Mouse (Mus musculus): ENCODE results near the gene Pcsk5. TPM values are rescaled to one million over a fixed set of nuclear protein-coding genes. Genes with fewer than 3 reads are reported as not detected.

The Pcsk5 gene
- polyA plus RNA-seq, 1 experiment: not detected

GRCm38 (mm10) chr19:17491822-17492544 lies 345.4 kb downstream of the Pcsk5 start:
- no peak for TF ChIP-seq MYOD1 (IDR thresholded peaks at IDR 0.05; ENCODE audit: control insufficient read depth in 1 of 3, insufficient read length in 2 of 3, low read depth in 2 of 3)
- TF ChIP-seq REST (IDR thresholded peaks at IDR 0.05; ENCODE audit: insufficient read depth, insufficient read length): no peak
- no peak for TF ChIP-seq TCF12 (IDR thresholded peaks at IDR 0.05; ENCODE audit: insufficient read depth, poor library complexity, severe bottlenecking)
- H3K36me3 ChIP-seq (ENCODE audit: control insufficient read depth, insufficient read depth): no peaks in the 10 kb centered on the region
- no peaks in the 10 kb centered on the region for H3K27me3 ChIP-seq (ENCODE audit: control insufficient read depth, insufficient read depth, insufficient read length)

GRCm38 (mm10) chr19:17491322-17491721 lies 346.1 kb downstream of the Pcsk5 start:
- H3ac ChIP-seq (ENCODE audit: control insufficient read depth, insufficient read length): no peak overlapping the region
- no peak for TF ChIP-seq REST (IDR thresholded peaks at IDR 0.05; ENCODE audit: insufficient read depth, insufficient read length)
- TF ChIP-seq USF1 (IDR thresholded peaks at IDR 0.05; ENCODE audit: low read depth): no peak
- no peak for TF ChIP-seq POLR2A (IDR thresholded peaks at IDR 0.05; ENCODE audit: insufficient read length, low read depth)
- no peak for TF ChIP-seq POLR2AphosphoS2 (IDR thresholded peaks at IDR 0.05; ENCODE audit: insufficient read length, low read depth)
- no peak for TF ChIP-seq MAX (IDR thresholded peaks at IDR 0.05; ENCODE audit: low read depth)
- TF ChIP-seq MYOG (IDR thresholded peaks at IDR 0.05; ENCODE audit: control insufficient read depth in 1 of 3, insufficient read depth in 1 of 3, insufficient read length in 2 of 3, low read depth in 2 of 3): no peak
- no peak for TF ChIP-seq SRF (IDR thresholded peaks at IDR 0.05; ENCODE audit: control insufficient read depth, insufficient read length, low read depth)
- TF ChIP-seq CEBPB (IDR thresholded peaks at IDR 0.05; ENCODE audit: insufficient read depth, poor library complexity, severe bottlenecking): no peak
- TF ChIP-seq MYOD1 (IDR thresholded peaks at IDR 0.05; ENCODE audit: control insufficient read depth in 1 of 3, insufficient read length in 2 of 3, low read depth in 2 of 3): no peak
- no peak for TF ChIP-seq TCF12 (IDR thresholded peaks at IDR 0.05; ENCODE audit: insufficient read depth, poor library complexity, severe bottlenecking)
- no peak for TF ChIP-seq E2F4 (IDR thresholded peaks at IDR 0.05; ENCODE audit: insufficient read depth)
- TF ChIP-seq TCF3 (IDR thresholded peaks at IDR 0.05; ENCODE audit: insufficient read length, low read depth): no peak
- no peak overlapping the region for H3K4me2 ChIP-seq (ENCODE audit: low read depth)
- H3K36me3 ChIP-seq (ENCODE audit: control insufficient read depth, insufficient read depth): no peaks in the 10 kb centered on the region
- H3K4me3 ChIP-seq: no peak overlapping the region
- H3K79me2 ChIP-seq (ENCODE audit: control insufficient read depth, insufficient read depth): no peaks in the 10 kb centered on the region
- no peaks in the 10 kb centered on the region for H3K27me3 ChIP-seq (ENCODE audit: control insufficient read depth, insufficient read depth, insufficient read length)

More at GRCm38 (mm10) chr19:17491822-17492544, 345.4 kb downstream of the Pcsk5 start:
- Histone ChIP-seq H3ac (ENCODE audit: control insufficient read depth, insufficient read length) (no peak overlapping the region), H3K4me2 (ENCODE audit: low read depth) (no peak overlapping the region), H3K79me2 (ENCODE audit: control insufficient read depth, insufficient read depth) (no peaks in the 10 kb centered on the region), H3K4me3 (no peak overlapping the region)

- H3K27me3 ChIP-seq (ENCODE audit: control insufficient read depth, insufficient read depth, insufficient read length): no peaks in the 10 kb centered on the region
- H3K4me3 ChIP-seq: no peak overlapping the region
- no peaks in the 10 kb centered on the region for H3K79me2 ChIP-seq (ENCODE audit: control insufficient read depth, insufficient read depth)
- H3K36me3 ChIP-seq (ENCODE audit: control insufficient read depth, insufficient read depth): no peaks in the 10 kb centered on the region
- no peak overlapping the region for H3K4me2 ChIP-seq (ENCODE audit: low read depth)
- TF ChIP-seq REST (IDR thresholded peaks at IDR 0.05; ENCODE audit: insufficient read depth, insufficient read length) (no peak), MYOD1 (IDR thresholded peaks at IDR 0.05; ENCODE audit: control insufficient read depth in 1 of 3, insufficient read length in 2 of 3, low read depth in 2 of 3) (no peak), TCF12 (IDR thresholded peaks at IDR 0.05; ENCODE audit: insufficient read depth, poor library complexity, severe bottlenecking) (no peak), CEBPB (IDR thresholded peaks at IDR 0.05; ENCODE audit: insufficient read depth, poor library complexity, severe bottlenecking) (no peak), SRF (IDR thresholded peaks at IDR 0.05; ENCODE audit: control insufficient read depth, insufficient read length, low read depth) (no peak), E2F4 (IDR thresholded peaks at IDR 0.05; ENCODE audit: insufficient read depth) (no peak), MYOG (IDR thresholded peaks at IDR 0.05; ENCODE audit: control insufficient read depth in 1 of 3, insufficient read depth in 1 of 3, insufficient read length in 2 of 3, low read depth in 2 of 3) (no peak), USF1 (IDR thresholded peaks at IDR 0.05; ENCODE audit: low read depth) (no peak), TCF3 (IDR thresholded peaks at IDR 0.05; ENCODE audit: insufficient read length, low read depth) (no peak)
- H3ac ChIP-seq (ENCODE audit: control insufficient read depth, insufficient read length): no peak overlapping the region
Measured at GRCm38 (mm10) chr19:17489866-17490141, 347.6 kb downstream of the Pcsk5 start.

- H3ac ChIP-seq (ENCODE audit: control insufficient read depth, insufficient read length): no peak overlapping the region
- no peaks in the 10 kb centered on the region for H3K79me2 ChIP-seq (ENCODE audit: control insufficient read depth, insufficient read depth)
- H3K27me3 ChIP-seq (ENCODE audit: control insufficient read depth, insufficient read depth, insufficient read length): no peaks in the 10 kb centered on the region
- H3K4me3 ChIP-seq: no peak overlapping the region
- H3K4me2 ChIP-seq (ENCODE audit: low read depth): no peak overlapping the region
- TF ChIP-seq MYOD1 (IDR thresholded peaks at IDR 0.05; ENCODE audit: control insufficient read depth in 1 of 3, insufficient read length in 2 of 3, low read depth in 2 of 3): no peak
- no peak for TF ChIP-seq SRF (IDR thresholded peaks at IDR 0.05; ENCODE audit: control insufficient read depth, insufficient read length, low read depth)
- no peak for TF ChIP-seq TCF12 (IDR thresholded peaks at IDR 0.05; ENCODE audit: insufficient read depth, poor library complexity, severe bottlenecking)
- no peak for TF ChIP-seq POLR2AphosphoS2 (IDR thresholded peaks at IDR 0.05; ENCODE audit: insufficient read length, low read depth)
- no peak for TF ChIP-seq USF1 (IDR thresholded peaks at IDR 0.05; ENCODE audit: low read depth)
- no peaks in the 10 kb centered on the region for H3K36me3 ChIP-seq (ENCODE audit: control insufficient read depth, insufficient read depth)
Measured at GRCm38 (mm10) chr19:17489041-17489865, 348.2 kb downstream of the Pcsk5 start.

Data from myocyte (in vitro differentiated cells).